Mouse (Mus musculus): ENCODE measurements around the gene Gpr108.
A peak's percentile ranks its signal among the peaks of the same experiment; 100 is the strongest.

DNA sequence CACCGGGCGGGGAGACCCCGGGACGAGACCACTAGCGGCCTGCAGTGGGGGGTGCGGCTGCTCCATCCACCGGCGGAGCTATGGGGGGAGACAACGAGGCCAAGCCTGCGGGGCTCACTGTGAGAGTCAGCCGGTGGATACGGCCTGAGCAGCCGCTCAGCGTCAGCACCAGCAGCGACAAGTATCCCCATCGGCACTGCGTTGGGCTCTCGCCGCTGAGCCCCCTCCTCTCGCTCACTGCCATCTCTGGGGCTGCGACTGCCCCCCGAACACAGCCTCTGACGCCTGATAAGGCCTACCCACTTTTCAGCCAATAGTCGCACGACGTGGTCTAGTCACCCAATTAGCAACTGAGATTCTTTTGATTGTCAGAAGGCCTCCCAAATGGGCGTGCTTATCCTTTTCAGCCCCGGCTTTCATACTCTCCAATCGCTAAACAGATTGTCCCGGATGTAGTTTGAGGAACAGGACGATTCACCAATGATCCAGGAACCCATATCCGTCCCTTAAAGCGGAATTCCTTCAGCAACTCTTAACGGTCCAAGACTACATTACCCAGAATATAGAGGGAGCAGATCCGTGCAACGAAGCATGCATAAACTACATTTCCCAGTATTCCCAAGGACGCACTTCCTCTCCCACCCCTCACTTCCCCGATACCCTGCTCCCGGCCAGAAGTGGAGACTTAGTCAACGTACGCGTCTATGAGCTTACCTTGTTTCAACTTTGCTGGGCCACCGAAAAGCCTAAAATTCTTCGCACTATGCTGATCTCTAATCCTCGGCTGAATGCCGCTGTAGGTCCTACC is 649 bp downstream of the Gpr108 start:
- TF ChIP-seq POLR2A (IDR thresholded peaks at IDR 0.05; ENCODE audit: borderline replicate concordance, insufficient read depth, low read length) (peak; percentile 82), CTCF (IDR thresholded peaks at IDR 0.05; ENCODE audit: borderline replicate concordance, insufficient read depth, low read depth, low read length) (no peak)
